In genomic region chr19:27566060-27566459, GRCm38 (mm10) we compare ENCODE assay signal across 18 mouse cellular contexts.
"Had no signal": no experiment of that assay in that cellular context is flagged by ENCODE, and none has a peak within 500 bp of the region (broad histone marks: within the 10 kb centered on the region; RNA-seq: fewer than 3 reads in every experiment).

No protein-coding gene starts in this region.

- H3K9ac ChIP-seq: lung, embryonic 14.5 days; neural tube, embryonic 13.5 days; neural tube, embryonic 15.5 days had no signal

- H3K4me1 ChIP-seq: neural tube, embryonic 13.5 days; neural tube, embryonic 15.5 days had no signal

- H3K9me3 ChIP-seq: midbrain, embryonic 10.5 days; neural tube, embryonic 13.5 days; neural tube, embryonic 15.5 days had no signal

- ATAC-seq: midbrain, embryonic 16.5 days had no signal

- H3K4me3 ChIP-seq: midbrain, embryonic 10.5 days; myocyte; neural tube, embryonic 13.5 days; neural tube, embryonic 15.5 days had no signal

- H3K27ac ChIP-seq: midbrain, embryonic 10.5 days; neural tube, embryonic 13.5 days; neural tube, embryonic 15.5 days had no signal

- H3K27me3 ChIP-seq: neural tube, embryonic 13.5 days; neural tube, embryonic 15.5 days had no signal

- DNase-seq: lung, adult 18-20 months; lung, embryonic 14.5 days; lung, postnatal 10 days; lung, postnatal 4 days; midbrain, embryonic 14.5 days; retina, postnatal 1 day; right cerebral cortex, adult 18-20 months; right cerebral cortex, postnatal 25 days; right cerebral cortex, postnatal 4 days; spleen, adult 18-20 months; thymus, adult 18-20 months; thymus, postnatal 14 days; thymus, postnatal 36 days had no signal

- H3K4me2 ChIP-seq: lung, embryonic 14.5 days; neural tube, embryonic 13.5 days; neural tube, embryonic 15.5 days had no signal

- H3K36me3 ChIP-seq: midbrain, embryonic 10.5 days; neural tube, embryonic 13.5 days; neural tube, embryonic 15.5 days had no signal
